Comparison of ENCODE assay signal across 8 mouse cellular contexts in the genomic region with DNA sequence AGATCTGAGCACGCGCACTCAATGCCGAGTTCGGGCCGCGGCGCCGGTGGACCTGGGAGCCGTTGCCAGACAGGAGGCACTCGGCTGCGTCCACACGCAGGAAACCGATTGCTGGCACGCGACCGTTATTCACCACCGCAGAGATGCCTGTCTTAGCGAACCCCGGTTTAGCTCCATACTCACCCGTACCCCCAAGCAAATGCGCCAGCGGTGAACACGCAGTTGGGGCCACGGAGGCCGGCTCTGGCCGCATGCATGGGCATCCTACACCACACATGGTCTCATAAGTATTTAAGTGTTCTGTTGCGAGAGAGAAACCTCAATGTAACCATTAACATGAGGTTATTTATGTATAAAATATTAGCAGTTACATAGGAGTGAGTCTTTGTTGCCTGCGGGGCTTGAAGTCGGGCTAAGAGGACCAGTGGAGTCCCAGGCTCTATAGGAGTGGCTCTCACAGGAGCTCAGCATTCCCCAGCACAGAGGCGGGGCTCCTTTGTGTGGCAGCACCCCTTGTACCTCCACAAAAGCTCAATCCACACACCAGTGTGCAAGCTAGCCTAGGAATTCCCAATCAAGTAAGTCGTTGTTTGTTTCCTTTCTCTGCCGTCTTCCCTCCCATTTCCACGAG. TPM values are rescaled to one million over a fixed set of nuclear protein-coding genes. Genes with fewer than 3 reads are reported as not detected.
DNase-seq lines count a peak whose midpoint lies in the region; ATAC-seq and TF ChIP-seq lines count a peak whose summit lies in the region.

No protein-coding gene starts in this region.

- H3K4me3 ChIP-seq in forebrain, embryonic 15.5 days, result peak overlapping the region; percentile 27
- peak overlapping the region; percentile 27 for H3K4me3 ChIP-seq in kidney, postnatal 0 days (replicated peaks; ENCODE audit: low read depth, low read length)
- H3K4me3 ChIP-seq in neural tube, embryonic 11.5 days (ENCODE audit: low read depth, low read length), result peak overlapping the region; percentile 20

- peaks cover 15% of the 10 kb centered on the region for H3K4me1 ChIP-seq in forebrain, embryonic 15.5 days
- peaks cover 19% of the 10 kb centered on the region for H3K4me1 ChIP-seq in kidney, postnatal 0 days (replicated peaks; ENCODE audit: insufficient read depth, low read length)
- H3K4me1 ChIP-seq in neural tube, embryonic 11.5 days (ENCODE audit: control insufficient read depth, insufficient read depth, low read length), result peaks cover 4% of the 10 kb centered on the region

- under 1% methylated on average over 33 of the region's 33 CpGs for WGBS in forebrain, embryonic 15.5 days
- WGBS in kidney, postnatal 0 days, result under 1% methylated on average over 33 of the region's 33 CpGs
- WGBS in neural tube, embryonic 11.5 days, result under 1% methylated on average over 33 of the region's 33 CpGs

- H3K9me3 ChIP-seq in forebrain, embryonic 15.5 days, result no peaks in the 10 kb centered on the region
- H3K9me3 ChIP-seq in kidney, postnatal 0 days (replicated peaks; ENCODE audit: low read length), result no peaks in the 10 kb centered on the region
- H3K9me3 ChIP-seq in neural tube, embryonic 11.5 days (ENCODE audit: control insufficient read depth, low read length), result no peaks in the 10 kb centered on the region

- peak overlapping the region; percentile 37 for H3K4me2 ChIP-seq in forebrain, embryonic 15.5 days (replicated peaks)
- peak overlapping the region; percentile 53 for H3K4me2 ChIP-seq in kidney, postnatal 0 days (ENCODE audit: low read length)
- peak overlapping the region; percentile 34 for H3K4me2 ChIP-seq in neural tube, embryonic 11.5 days (ENCODE audit: low read depth)

- no peak overlapping the region for H3K27ac ChIP-seq in forebrain, embryonic 15.5 days (replicated peaks)
- H3K27ac ChIP-seq in kidney, postnatal 0 days, result no peak overlapping the region
- no peak overlapping the region for H3K27ac ChIP-seq in neural tube, embryonic 11.5 days (ENCODE audit: low read depth, low read length)

- H3K9ac ChIP-seq in forebrain, embryonic 15.5 days (replicated peaks), result 0 out of 2 replicates have a peak overlapping the region, but pooled peaks have one; percentile 2
- 0 out of 2 replicates have a peak overlapping the region, but pooled peaks have one; percentile 23 for H3K9ac ChIP-seq in kidney, postnatal 0 days (ENCODE audit: low read depth, low read length)
- H3K9ac ChIP-seq in neural tube, embryonic 11.5 days (ENCODE audit: low read length), result no peak overlapping the region

- peak; percentile 39 for DNase-seq in CD4-positive, CD25-positive, alpha-beta regulatory T cell, adult 2 months (ENCODE audit: low read depth, low spot score)
- peak; percentile 48 to 51 for DNase-seq in B cell, adult 2 months
- no peak for DNase-seq in kidney, postnatal 0 days (ENCODE audit: low spot score)
- DNase-seq in neural tube, embryonic 11.5 days (ENCODE audit: low spot score), result peak; percentile 52
- DNase-seq in right cerebral cortex, postnatal 10 days (ENCODE audit: low spot score in 2 of 2), result no peak
- no peak for DNase-seq in gastrocnemius, postnatal 25 days

- TF ChIP-seq CTCF in kidney, postnatal 0 days (IDR thresholded peaks at IDR 0.05; ENCODE audit: low read depth), result no peak

- H3K27me3 ChIP-seq in forebrain, embryonic 15.5 days, result peaks cover 65% of the 10 kb centered on the region
- H3K27me3 ChIP-seq in kidney, postnatal 0 days (ENCODE audit: insufficient read depth, low read length), result peaks cover 66% of the 10 kb centered on the region
- H3K27me3 ChIP-seq in neural tube, embryonic 11.5 days (ENCODE audit: control insufficient read depth, insufficient read depth, low read length), result peaks cover 78% of the 10 kb centered on the region

- no peaks in the 10 kb centered on the region for H3K36me3 ChIP-seq in forebrain, embryonic 15.5 days
- H3K36me3 ChIP-seq in kidney, postnatal 0 days (ENCODE audit: insufficient read depth, low read length), result no peaks in the 10 kb centered on the region
- no peaks in the 10 kb centered on the region for H3K36me3 ChIP-seq in neural tube, embryonic 11.5 days (ENCODE audit: control insufficient read depth, insufficient read depth, low read length)

- ATAC-seq in CD4-positive, CD25-positive, alpha-beta regulatory T cell, adult 4 months, result no peak
- no peak for ATAC-seq in forebrain, embryonic 15.5 days (replicated peaks)
- ATAC-seq in kidney, postnatal 0 days (replicated peaks; ENCODE audit: low FRiP score, low read depth), result no peak
- ATAC-seq in neural tube, embryonic 11.5 days (ENCODE audit: insufficient read depth, low FRiP score, low TSS enrichment), result no peak

RNA-seq across cellular contexts. Expression of a gene that starts 4.6 kb away (rescaled TPM):
- polyA plus RNA-seq in CD4-positive, CD25-positive, alpha-beta regulatory T cell, adult 4 months (2017; shearing (Covaris generic)), result not detected
- not detected in 2 replicates for polyA plus RNA-seq in forebrain, embryonic 15.5 days (2015; fragmentation: Nextera tagmentation; extraction: Ambion mirVana)
- 0.13 TPM in 1 of 2 replicates, not detected in the other for polyA plus RNA-seq in kidney, postnatal 0 days (2015; fragmentation: Nextera tagmentation; extraction: Ambion mirVana)
- 0.26 and 0.54 TPM in 2 replicates for polyA plus RNA-seq in neural tube, embryonic 11.5 days (2014; fragmentation: Nextera tagmentation; extraction: Ambion mirVana)
- total RNA-seq in gastrocnemius, postnatal 25 days (2021), result not detected

RNA-seq across cellular contexts. Expression of a gene that starts 26.6 kb away (rescaled TPM):
- 1 to 10 TPM; 5.7 to 8.4 TPM for polyA plus RNA-seq in CD4-positive, CD25-positive, alpha-beta regulatory T cell, adult 4 months (2017; shearing (Covaris generic))
- polyA plus RNA-seq in forebrain, embryonic 15.5 days (2015; fragmentation: Nextera tagmentation; extraction: Ambion mirVana), result 10.3 and 11.8 TPM in 2 replicates
- polyA plus RNA-seq in kidney, postnatal 0 days (2015; fragmentation: Nextera tagmentation; extraction: Ambion mirVana), result 12.6 and 19.1 TPM in 2 replicates
- 14.2 and 15.0 TPM in 2 replicates for polyA plus RNA-seq in neural tube, embryonic 11.5 days (2014; fragmentation: Nextera tagmentation; extraction: Ambion mirVana)
- 10 to 100 TPM; 30.4 to 31.6 TPM for total RNA-seq in gastrocnemius, postnatal 25 days (2021)

Comparison
In these comparisons a context has a peak if more than half of its experiments do, and no peak if none do; other contexts are left out.
1. DNase-seq: peak in CD4-positive, CD25-positive, alpha-beta regulatory T cell, adult 2 months (single experiment), B cell, adult 2 months (2 of 2) and neural tube, embryonic 11.5 days (single experiment); none in kidney, postnatal 0 days (single experiment), right cerebral cortex, postnatal 10 days (0 of 2) and gastrocnemius, postnatal 25 days (single experiment).
2. Peak in every context shown above with its lines, with median percentiles within 50 percentile points of each other: H3K4me2 ChIP-seq and H3K4me3 ChIP-seq.